Mouse (Mus musculus) lung, postnatal 25 days (tissue): ENCODE results near the gene Ppp1r9a.

Experiments used
- DNase-seq: peaks from one replicate; pipeline ENCODE4 v3.0.0; 2022; ENCODE audit warnings: low spot score

Gene Ppp1r9a

GRCm38 (mm10) chr6:5006283-5006946, 103.7 kb downstream of the Ppp1r9a start:
- DNase-seq: no peak

GRCm38 (mm10) chr6:5008166-5008565, 105.4 kb downstream of the Ppp1r9a start:
- DNase-seq: no peak

- DNase-seq: no peak
Observed at GRCm38 (mm10) chr6:5008603-5009002, 105.9 kb downstream of the Ppp1r9a start.

GRCm38 (mm10) chr6:5010553-5011416, 108.1 kb downstream of the Ppp1r9a start:
- DNase-seq: no peak

- DNase-seq: no peak
Observed at GRCm38 (mm10) chr6:5012794-5013193, 110.1 kb downstream of the Ppp1r9a start.

- DNase-seq: no peak
Observed at GRCm38 (mm10) chr6:5014567-5014966, 111.8 kb downstream of the Ppp1r9a start.

- DNase-seq: no peak
Observed at GRCm38 (mm10) chr6:5015173-5015572, 112.5 kb downstream of the Ppp1r9a start.

- DNase-seq: no peak
Observed at GRCm38 (mm10) chr6:5017945-5018511, 115.3 kb downstream of the Ppp1r9a start.

- DNase-seq: no peak
Observed at GRCm38 (mm10) chr6:5019208-5019607, 116.5 kb downstream of the Ppp1r9a start.

- no peak for DNase-seq
Observed at GRCm38 (mm10) chr6:5019969-5020368, 117.3 kb downstream of the Ppp1r9a start.

GRCm38 (mm10) chr6:5020510-5020909, 117.8 kb downstream of the Ppp1r9a start:
- DNase-seq: no peak

- no peak for DNase-seq
Observed at GRCm38 (mm10) chr6:5022677-5023076, 120.0 kb downstream of the Ppp1r9a start.

GRCm38 (mm10) chr6:5024893-5025292, 122.2 kb downstream of the Ppp1r9a start:
- DNase-seq: no peak

GRCm38 (mm10) chr6:5026772-5027171, 124.1 kb downstream of the Ppp1r9a start:
- DNase-seq: no peak

- no peak for DNase-seq
Observed at GRCm38 (mm10) chr6:5027213-5027612, 124.5 kb downstream of the Ppp1r9a start.

- DNase-seq: no peak
Observed at GRCm38 (mm10) chr6:5027801-5028200, 125.1 kb downstream of the Ppp1r9a start.

- no peak for DNase-seq
Observed at GRCm38 (mm10) chr6:5029205-5029927, 126.6 kb downstream of the Ppp1r9a start.

GRCm38 (mm10) chr6:5029956-5030355, 127.2 kb downstream of the Ppp1r9a start:
- DNase-seq: no peak

- no peak for DNase-seq
Observed at GRCm38 (mm10) chr6:5032986-5033633, 130.4 kb downstream of the Ppp1r9a start.

GRCm38 (mm10) chr6:5037225-5037624, 134.5 kb downstream of the Ppp1r9a start:
- DNase-seq: no peak

- DNase-seq: no peak
Observed at GRCm38 (mm10) chr6:5038140-5038749, 135.5 kb downstream of the Ppp1r9a start.
